Mouse (Mus musculus): Measurements from ENCODE around the gene Agps.

Agps gene

GRCm38 (mm10) chr2:75831881-75832633 is at the start of gene Agps:
Gene Agps, plus strand, starts transcription at chr2:75832177.
- peak; percentile 92 to 98 for DNase-seq (ENCODE audit: inconsistent age in 2 of 2, low spot score in 1 of 2)

- DNase-seq (ENCODE audit: inconsistent age in 2 of 2, low spot score in 1 of 2), result peak in 1 of 2 experiments; percentile 81
Observed at GRCm38 (mm10) chr2:75786075-75786474, 45.9 kb upstream of the Agps start.

GRCm38 (mm10) chr2:75788511-75788910 is 43.5 kb upstream of the Agps start:
- DNase-seq (ENCODE audit: inconsistent age in 2 of 2, low spot score in 1 of 2), result no peak

GRCm38 (mm10) chr2:75789959-75790523 is 41.9 kb upstream of the Agps start:
- DNase-seq (ENCODE audit: inconsistent age in 2 of 2, low spot score in 1 of 2), result no peak

GRCm38 (mm10) chr2:75791561-75792308 is 40.2 kb upstream of the Agps start:
- DNase-seq (ENCODE audit: inconsistent age in 2 of 2, low spot score in 1 of 2), result peak in 1 of 2 experiments; percentile 43

- peak; percentile 50 to 68 for DNase-seq (ENCODE audit: inconsistent age in 2 of 2, low spot score in 1 of 2)
Observed at GRCm38 (mm10) chr2:75792377-75793203, 39.4 kb upstream of the Agps start.

GRCm38 (mm10) chr2:75796181-75796580 is 35.8 kb upstream of the Agps start:
- DNase-seq (ENCODE audit: inconsistent age in 2 of 2, low spot score in 1 of 2), result no peak

- DNase-seq (ENCODE audit: inconsistent age in 2 of 2, low spot score in 1 of 2), result no peak
Observed at GRCm38 (mm10) chr2:75798434-75798970, 33.5 kb upstream of the Agps start.

- DNase-seq (ENCODE audit: inconsistent age in 2 of 2, low spot score in 1 of 2), result no peak
Observed at GRCm38 (mm10) chr2:75805767-75806166, 26.2 kb upstream of the Agps start.

GRCm38 (mm10) chr2:75806891-75807290 is 25.1 kb upstream of the Agps start:
- no peak for DNase-seq (ENCODE audit: inconsistent age in 2 of 2, low spot score in 1 of 2)

GRCm38 (mm10) chr2:75807460-75807859 is 24.5 kb upstream of the Agps start:
- no peak for DNase-seq (ENCODE audit: inconsistent age in 2 of 2, low spot score in 1 of 2)

GRCm38 (mm10) chr2:75814880-75815279 is 17.1 kb upstream of the Agps start:
- no peak for DNase-seq (ENCODE audit: inconsistent age in 2 of 2, low spot score in 1 of 2)

- DNase-seq (ENCODE audit: inconsistent age in 2 of 2, low spot score in 1 of 2), result no peak
Observed at GRCm38 (mm10) chr2:75815521-75815920, 16.5 kb upstream of the Agps start.

- DNase-seq (ENCODE audit: inconsistent age in 2 of 2, low spot score in 1 of 2), result no peak
Observed at GRCm38 (mm10) chr2:75816673-75817072, 15.3 kb upstream of the Agps start.

GRCm38 (mm10) chr2:75818719-75819118 is 13.3 kb upstream of the Agps start:
- no peak for DNase-seq (ENCODE audit: inconsistent age in 2 of 2, low spot score in 1 of 2)

- DNase-seq (ENCODE audit: inconsistent age in 2 of 2, low spot score in 1 of 2), result no peak
Observed at GRCm38 (mm10) chr2:75819796-75820195, 12.2 kb upstream of the Agps start.

- DNase-seq (ENCODE audit: inconsistent age in 2 of 2, low spot score in 1 of 2), result peak; percentile 27 to 37
Observed at GRCm38 (mm10) chr2:75821971-75822751, 9.8 kb upstream of the Agps start.

GRCm38 (mm10) chr2:75823736-75824135 is 8.2 kb upstream of the Agps start:
- DNase-seq (ENCODE audit: inconsistent age in 2 of 2, low spot score in 1 of 2), result no peak

GRCm38 (mm10) chr2:75824144-75824543 is 7.8 kb upstream of the Agps start:
- DNase-seq (ENCODE audit: inconsistent age in 2 of 2, low spot score in 1 of 2), result no peak

- no peak for DNase-seq (ENCODE audit: inconsistent age in 2 of 2, low spot score in 1 of 2)
Observed at GRCm38 (mm10) chr2:75824846-75825245, 7.1 kb upstream of the Agps start.

All from adrenal gland, adult (tissue).